Mouse (Mus musculus) bone marrow macrophage, adult 2 months (primary cell): ENCODE measurements around the gene Slc39a10. TPM values are rescaled to one million over a fixed set of nuclear protein-coding genes. Genes with fewer than 3 reads are reported as not detected.
"Not testable (repeated sequence)": the region's sequence is repeated elsewhere in the genome, so short reads cannot be mapped to it uniquely, and the experiment has no call there.

ENCODE experiments used
- H3K27ac ChIP-seq: 2 replicates; pipeline ENCODE4 v1.5.1; 2012; ENCODE audit warnings: low read depth, low read length; ENCODE audit not compliant: insufficient read depth
- H3K4me1 ChIP-seq: 2 replicates; pipeline ENCODE4 v1.6.1; 2012; ENCODE audit warnings: low read length; ENCODE audit not compliant: control insufficient read depth, insufficient read depth
- H3K4me3 ChIP-seq: 2 replicates; pipeline ENCODE4 v1.5.1; 2012; ENCODE audit warnings: mild to moderate bottlenecking, low read length, moderate library complexity; ENCODE audit not compliant: insufficient read depth
- CTCF ChIP-seq: IDR thresholded peaks from 2 replicates; pipeline ENCODE4 v1.5.1; 2012; ENCODE audit warnings: low read depth, mild to moderate bottlenecking, low read length, moderate library complexity
- POLR2A ChIP-seq: IDR thresholded peaks from 2 replicates; pipeline ENCODE4 v1.6.1; 2012; ENCODE audit warnings: mild to moderate bottlenecking, low read depth, low read length, borderline replicate concordance
- polyA plus RNA-seq: library from polyadenylated mRNA; stranded (reverse); fragments of >200 nt; gene quantifications from 2 replicates; pipeline ENCODE4 v1.2.4, GENCODE M21; 2012; ENCODE audit not compliant: missing spikeins, insufficient read depth, insufficient read length

Slc39a10 gene
- polyA plus RNA-seq, 1 experiment, result 15.4 TPM

- Histone ChIP-seq H3K27ac (peak overlapping the region; percentile 99), H3K4me3 (peak overlapping the region; percentile 68), H3K4me1 (peaks cover 13% of the 10 kb centered on the region)
- no peak for TF ChIP-seq CTCF
- no peak for TF ChIP-seq POLR2A
Measured at GRCm38 (mm10) chr1:46852216-46852599, 40.4 kb downstream of the Slc39a10 start.

GRCm38 (mm10) chr1:46851586-46851985 is 41.1 kb downstream of the Slc39a10 start:
- Histone ChIP-seq H3K4me1 (peaks cover 13% of the 10 kb centered on the region), H3K27ac (no peak overlapping the region), H3K4me3 (peak overlapping the region; percentile 10; the same call in 1 of the 2 replicates)
- TF ChIP-seq CTCF, result no peak
- no peak for TF ChIP-seq POLR2A

- H3K4me1 ChIP-seq, result peaks cover 13% of the 10 kb centered on the region
- H3K4me3 ChIP-seq, result no peak overlapping the region
- no peak overlapping the region for H3K27ac ChIP-seq
- TF ChIP-seq POLR2A (no peak), CTCF (no peak)
Measured at GRCm38 (mm10) chr1:46849758-46850157, 42.9 kb downstream of the Slc39a10 start.

DNA sequence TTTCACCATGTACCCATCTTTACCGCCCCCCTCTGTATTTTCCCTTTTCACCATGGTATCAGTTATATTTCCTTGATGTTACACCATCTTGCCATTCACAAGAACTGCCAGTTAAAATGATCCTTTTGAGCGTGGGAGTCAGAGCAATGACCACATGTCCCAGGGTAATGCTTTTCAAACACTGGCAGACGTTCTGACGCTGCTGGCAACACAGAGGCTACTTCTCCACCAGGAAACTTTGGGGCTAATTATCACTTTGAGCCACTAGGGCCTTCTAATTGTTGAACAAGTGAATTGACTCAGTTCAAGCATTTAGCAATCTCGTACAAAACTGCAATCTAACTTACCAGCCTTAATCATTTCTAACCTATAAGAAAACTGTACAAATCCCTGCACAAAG is 47.4 kb downstream of the Slc39a10 start:
- Histone ChIP-seq H3K27ac (no peak overlapping the region), H3K4me3 (no peak overlapping the region), H3K4me1 (peaks cover 10% of the 10 kb centered on the region)
- TF ChIP-seq CTCF, result no peak
- no peak for TF ChIP-seq POLR2A

DNA sequence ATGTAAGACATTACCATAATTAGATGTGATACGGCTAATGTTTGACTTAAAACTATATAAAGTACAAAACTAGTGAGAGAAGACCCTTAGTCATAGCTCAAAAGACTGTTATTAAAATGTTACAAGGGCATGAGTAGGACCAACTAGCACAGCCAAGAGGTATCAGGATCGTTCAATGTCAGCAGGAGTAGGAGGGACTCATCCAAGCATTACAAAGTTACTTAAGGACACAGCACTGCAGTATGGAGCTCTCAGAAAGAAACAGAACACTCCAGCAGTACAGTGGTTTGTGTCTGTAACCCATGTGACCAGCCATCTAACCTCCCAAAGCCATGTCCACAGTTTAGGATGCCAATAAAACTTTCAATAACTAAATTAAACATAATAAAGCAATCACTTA is 48.4 kb downstream of the Slc39a10 start:
- H3K4me3 ChIP-seq, result no peak overlapping the region
- no peak for TF ChIP-seq POLR2A
- no peak for TF ChIP-seq CTCF

DNA sequence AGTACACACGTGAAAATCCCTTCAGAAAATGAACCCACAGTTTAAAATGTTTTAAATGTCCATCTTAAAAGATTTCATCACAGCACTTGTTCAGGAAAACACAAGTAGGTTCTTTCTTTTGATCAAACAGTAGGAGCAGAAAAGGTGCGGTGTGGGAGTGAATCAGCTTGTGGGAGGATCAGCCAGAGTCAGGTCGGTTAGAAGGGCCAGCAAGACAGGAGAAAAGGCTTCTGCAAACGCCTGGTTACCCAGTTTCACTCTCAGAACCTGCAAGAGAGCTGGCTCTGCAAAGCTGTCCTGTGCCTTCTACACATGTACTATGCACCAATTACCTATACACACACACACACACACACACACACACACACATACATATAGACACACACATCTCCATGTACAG is 49.2 kb downstream of the Slc39a10 start:
- H3K4me3 ChIP-seq, result no peak overlapping the region
- no peak for TF ChIP-seq POLR2A
- TF ChIP-seq CTCF, result no peak
- peaks cover 8% of the 10 kb centered on the region for H3K4me1 ChIP-seq

More for the DNA sequence above, 48.4 kb downstream of the Slc39a10 start:
- Histone ChIP-seq H3K4me1 (peaks cover 8% of the 10 kb centered on the region), H3K27ac (no peak overlapping the region)

GRCm38 (mm10) chr1:46831927-46832326 is 60.7 kb downstream of the Slc39a10 start:
- H3K27ac ChIP-seq, result peak overlapping the region; percentile 70
- peaks cover 2% of the 10 kb centered on the region for H3K4me1 ChIP-seq
- TF ChIP-seq CTCF (no peak), POLR2A (no peak)
- no peak overlapping the region for H3K4me3 ChIP-seq

More for the DNA sequence above, 49.2 kb downstream of the Slc39a10 start:
- no peak overlapping the region for H3K27ac ChIP-seq

- Histone ChIP-seq H3K4me3 (no peak overlapping the region), H3K4me1 (peaks cover 2% of the 10 kb centered on the region), H3K27ac (no peak overlapping the region)
- no peak for TF ChIP-seq POLR2A
Measured at GRCm38 (mm10) chr1:46830066-46830843, 62.4 kb downstream of the Slc39a10 start.

- TF ChIP-seq CTCF (no peak), POLR2A (no peak)
Measured at GRCm38 (mm10) chr1:46822256-46822972, 70.2 kb downstream of the Slc39a10 start.

GRCm38 (mm10) chr1:46817934-46818333 is 74.7 kb downstream of the Slc39a10 start:
- TF ChIP-seq POLR2A (no peak), CTCF (no peak)
- peaks cover 10% of the 10 kb centered on the region for H3K4me1 ChIP-seq
- H3K4me3 ChIP-seq, result no peak overlapping the region
- no peak overlapping the region for H3K27ac ChIP-seq

More at GRCm38 (mm10) chr1:46822256-46822972, 70.2 kb downstream of the Slc39a10 start:
- peaks cover 21% of the 10 kb centered on the region for H3K4me1 ChIP-seq
- peak overlapping the region; percentile 44 for H3K27ac ChIP-seq
- H3K4me3 ChIP-seq, result no peak overlapping the region

- H3K4me3 ChIP-seq, H3K4me1 ChIP-seq, H3K27ac ChIP-seq: not testable (repeated sequence)
Measured at GRCm38 (mm10) chr1:46808630-46809029, 84.0 kb downstream of the Slc39a10 start.
